Mouse (Mus musculus) heart, embryonic 12.5 days (tissue): ENCODE results near the gene Pigw. TPM values are rescaled to one million over a fixed set of nuclear protein-coding genes. Genes with fewer than 3 reads are reported as not detected.
"Not testable (repeated sequence)": the region's sequence is repeated elsewhere in the genome, so short reads cannot be mapped to it uniquely, and the experiment has no call there.

ENCODE experiments used
- ATAC-seq: fragments of 200-750 bp; cut with Nextera tagmentation; 2 replicates; pipeline ENCODE4 v1.8.0; 2017; ENCODE audit warnings: moderate TSS enrichment, moderate library complexity; ENCODE audit not compliant: insufficient number of reproducible peaks, low FRiP score
- H3K27ac ChIP-seq: fragments of 300-500 bp; sonication (generic); 2 replicates; pipeline ENCODE4 v1.5.1; 2016; ENCODE audit warnings: mild to moderate bottlenecking, moderate library complexity; ENCODE audit not compliant: poor library complexity, severe bottlenecking
- H3K27me3 ChIP-seq: fragments of 300-500 bp; sonication (generic); replicated peaks from 2 replicates; pipeline ENCODE4 v1.6.1; 2016; ENCODE audit warnings: mild to moderate bottlenecking, moderate library complexity
- H3K36me3 ChIP-seq: fragments of 300-500 bp; sonication (generic); 2 replicates; pipeline ENCODE4 v1.6.1; 2016; ENCODE audit warnings: mild to moderate bottlenecking, moderate library complexity
- H3K4me1 ChIP-seq: fragments of 300-500 bp; sonication (generic); replicated peaks from 2 replicates; pipeline ENCODE4 v1.6.1; 2016; ENCODE audit warnings: mild to moderate bottlenecking
- H3K4me2 ChIP-seq: fragments of 300-500 bp; sonication (generic); 2 replicates; pipeline ENCODE4 v1.6.1; 2016; ENCODE audit warnings: mild to moderate bottlenecking, moderate library complexity
- H3K4me3 ChIP-seq: fragments of 300-500 bp; sonication (generic); 2 replicates; pipeline ENCODE4 v1.5.1; 2016; ENCODE audit warnings: mild to moderate bottlenecking
- H3K9ac ChIP-seq: fragments of 300-500 bp; sonication (generic); 2 replicates; pipeline ENCODE4 v1.6.1; 2016; ENCODE audit warnings: mild to moderate bottlenecking, moderate library complexity
- H3K9me3 ChIP-seq: fragments of 300-500 bp; sonication (generic); replicated peaks from 2 replicates; pipeline ENCODE4 v1.6.1; 2016; ENCODE audit warnings: mild to moderate bottlenecking, moderate library complexity
- WGBS: fragments of 180-500 bp; shearing (Covaris S2); methylation state at CpG from one replicate; pipeline ENCODE4 v1.1.7; 2016; 5-methylcytosine and 5-hydroxymethylcytosine counted together
- polyA plus RNA-seq: library from polyadenylated mRNA; unstranded; fragments of >200 nt; fragmentation: Nextera tagmentation; extraction: Ambion mirVana; gene quantifications from 2 replicates; pipeline ENCODE4 v1.2.1, GENCODE M21; 2016

The Pigw gene
- polyA plus RNA-seq, 1 experiment from 2014 or later, result 3.4 TPM

DNA sequence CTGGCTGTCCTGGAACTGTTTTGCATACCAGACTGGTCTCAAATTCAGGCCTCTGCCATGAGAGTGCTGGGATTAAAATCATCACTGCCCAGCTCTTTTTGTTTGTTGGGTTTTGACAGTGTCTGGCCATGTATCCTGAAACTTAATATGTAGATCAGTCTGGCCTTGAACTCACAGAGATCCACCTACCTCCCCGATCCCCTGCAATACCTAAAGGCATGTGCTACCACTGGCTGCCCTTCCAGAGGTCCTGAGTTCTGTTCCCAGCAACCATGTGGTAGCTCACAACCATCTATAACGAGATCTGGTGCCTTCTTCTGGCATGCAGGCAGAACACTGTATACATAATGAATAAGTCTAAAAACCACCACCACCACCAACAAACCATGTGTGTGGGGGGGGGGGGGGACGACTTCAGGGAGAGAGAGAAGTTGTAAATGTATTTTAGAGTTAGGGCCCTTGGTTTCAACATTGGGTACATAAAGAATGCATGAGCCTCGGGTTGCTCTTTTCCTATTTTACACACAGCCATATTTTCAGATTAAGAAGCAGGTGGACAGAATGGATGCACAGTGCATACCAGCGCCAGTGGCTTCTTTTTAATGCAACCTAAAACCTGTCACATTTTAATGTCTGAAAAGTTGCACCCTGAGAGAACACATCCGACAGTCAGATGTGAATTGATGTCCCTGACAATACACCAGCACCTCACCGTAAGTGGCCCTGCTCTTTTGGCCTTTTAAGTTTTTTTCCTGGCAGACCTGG lies 896 bp downstream of the Pigw start:
- no peaks in the 10 kb centered on the region for H3K9me3 ChIP-seq
- peak overlapping the region; percentile 87 for H3K27ac ChIP-seq
- peak overlapping the region; percentile 82 for H3K4me3 ChIP-seq
- peaks cover 16% of the 10 kb centered on the region for H3K4me1 ChIP-seq
- ATAC-seq, result no peak
- H3K27me3 ChIP-seq, result no peaks in the 10 kb centered on the region
- H3K36me3 ChIP-seq, result peaks cover 31% of the 10 kb centered on the region
- peak overlapping the region; percentile 84 for H3K9ac ChIP-seq
- H3K4me2 ChIP-seq, result peak overlapping the region; percentile 94
- WGBS, result 21% methylated on average over 7 of the region's 7 CpGs

DNA sequence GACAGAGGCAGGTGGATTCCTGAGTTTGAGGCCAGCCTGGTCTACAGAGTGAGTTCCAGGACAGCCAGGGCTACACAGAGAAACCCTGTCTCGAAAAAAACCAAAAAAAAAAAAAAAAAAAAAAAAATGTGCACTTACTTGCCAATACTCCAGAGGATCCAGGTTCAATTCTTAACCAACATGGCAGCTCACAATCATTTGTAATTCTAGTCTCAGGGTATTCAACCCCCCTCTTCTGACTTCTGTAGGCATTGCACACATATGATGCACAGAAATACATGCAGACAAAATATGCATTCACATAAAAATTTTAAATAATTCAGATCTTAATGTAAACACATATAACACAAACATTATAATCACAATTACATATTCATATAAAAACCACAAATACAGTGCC lies 4.1 kb downstream of the Pigw start:
- ATAC-seq, H3K27me3 ChIP-seq, H3K4me1 ChIP-seq, H3K9me3 ChIP-seq, H3K27ac ChIP-seq, H3K4me2 ChIP-seq, H3K4me3 ChIP-seq, H3K9ac ChIP-seq: not testable (repeated sequence)
- WGBS, result 58% methylated on average over 1 of the region's 1 CpGs
- peaks cover 17% of the 10 kb centered on the region; the same call in 1 of the 2 replicates for H3K36me3 ChIP-seq

DNA sequence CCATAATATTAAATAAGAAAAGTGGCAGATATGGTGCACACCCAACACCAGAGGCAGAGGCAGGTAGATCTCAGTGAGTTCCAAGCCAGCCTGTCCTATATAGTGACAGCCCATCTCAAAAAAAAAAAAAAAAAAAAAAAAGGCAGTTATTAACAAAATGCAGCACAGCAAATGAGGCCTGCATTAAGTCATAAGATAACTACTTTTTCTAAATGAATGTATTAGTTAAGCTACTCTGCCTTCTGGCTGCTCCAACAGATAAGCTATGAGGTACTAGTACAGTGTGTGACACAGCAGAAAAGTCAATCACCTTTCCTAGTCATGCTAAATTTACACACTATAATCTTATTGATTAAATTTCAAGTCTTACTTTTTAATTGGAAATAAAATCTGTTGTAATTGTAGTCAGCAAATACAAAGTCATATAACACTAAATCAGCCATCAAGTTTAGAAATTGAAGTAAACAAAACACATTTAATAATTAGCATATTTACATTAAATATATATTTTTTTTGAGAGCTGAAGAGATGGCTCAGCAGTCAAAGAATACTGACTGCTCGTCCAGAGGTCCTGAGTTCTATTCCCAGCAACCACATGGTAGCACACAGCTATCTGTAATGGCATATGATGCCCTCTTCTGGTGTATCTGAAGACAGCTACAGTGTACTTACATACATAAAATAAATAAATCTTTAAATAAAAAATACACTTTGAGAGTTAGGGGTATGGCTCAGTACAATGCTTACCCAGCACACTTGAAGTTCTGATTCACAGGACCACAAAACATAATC lies 6.8 kb downstream of the Pigw start:
- Histone ChIP-seq H3K4me1 (no peaks in the 10 kb centered on the region), H3K36me3 (peaks cover 16% of the 10 kb centered on the region; the same call in 1 of the 2 replicates), H3K4me2 (no peak overlapping the region), H3K27ac (no peak overlapping the region), H3K4me3 (no peak overlapping the region), H3K9ac (no peak overlapping the region), H3K27me3 (no peaks in the 10 kb centered on the region), H3K9me3 (no peaks in the 10 kb centered on the region)
- 63% methylated on average over 1 of the region's 1 CpGs for WGBS
- no peak for ATAC-seq

DNA sequence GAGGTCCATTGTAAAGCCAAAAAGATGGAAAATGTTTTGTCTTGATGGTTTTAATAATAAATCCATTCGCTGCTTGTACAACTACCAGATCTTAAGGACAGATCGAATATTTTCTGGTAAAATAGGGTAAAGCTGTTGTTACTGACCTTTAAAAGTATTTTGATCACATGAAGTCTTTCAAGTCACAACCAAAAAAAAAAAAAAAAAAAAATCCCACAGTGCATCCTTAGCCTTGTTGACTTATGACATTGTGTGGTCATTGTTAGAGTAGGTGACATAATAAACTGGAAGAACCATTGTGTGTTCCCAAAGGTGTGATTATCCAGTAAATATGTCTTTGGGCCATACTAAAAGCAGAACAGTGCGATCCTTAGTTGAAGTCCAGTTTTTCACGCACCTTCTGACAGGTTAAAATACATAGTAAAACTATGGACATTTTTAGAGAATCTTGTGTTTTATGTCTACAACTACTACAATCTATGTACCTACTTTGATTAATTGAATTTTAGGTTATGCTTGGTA lies 8.5 kb downstream of the Pigw start:
- H3K36me3 ChIP-seq, result peaks cover 6% of the 10 kb centered on the region; the same call in 1 of the 2 replicates
- no peak for ATAC-seq
- H3K9me3 ChIP-seq, result no peaks in the 10 kb centered on the region
- peak overlapping the region; percentile 88 for H3K4me2 ChIP-seq
- peak overlapping the region; percentile 97 for H3K27ac ChIP-seq
- H3K27me3 ChIP-seq, result no peaks in the 10 kb centered on the region
- WGBS, result 72% methylated on average over 4 of the region's 4 CpGs
- peak overlapping the region; percentile 100 for H3K4me3 ChIP-seq
- peak overlapping the region; percentile 100 for H3K9ac ChIP-seq
- H3K4me1 ChIP-seq, result peaks cover 3% of the 10 kb centered on the region

- H3K4me2 ChIP-seq, result peak overlapping the region; percentile 88
- ATAC-seq, result peak; percentile 51
- peaks cover 3% of the 10 kb centered on the region for H3K4me1 ChIP-seq
- under 1% methylated on average over 10 of the region's 10 CpGs for WGBS
- H3K27ac ChIP-seq, result peak overlapping the region; percentile 97
- H3K4me3 ChIP-seq, result peak overlapping the region; percentile 100
- no peaks in the 10 kb centered on the region for H3K27me3 ChIP-seq
- peaks cover 3% of the 10 kb centered on the region; the same call in 1 of the 2 replicates for H3K36me3 ChIP-seq
- peak overlapping the region; percentile 100 for H3K9ac ChIP-seq
- H3K9me3 ChIP-seq, result no peaks in the 10 kb centered on the region
These were observed 9.0 kb downstream of the Pigw start for GRCm38 (mm10) chr11:84871046-84871445.

DNA sequence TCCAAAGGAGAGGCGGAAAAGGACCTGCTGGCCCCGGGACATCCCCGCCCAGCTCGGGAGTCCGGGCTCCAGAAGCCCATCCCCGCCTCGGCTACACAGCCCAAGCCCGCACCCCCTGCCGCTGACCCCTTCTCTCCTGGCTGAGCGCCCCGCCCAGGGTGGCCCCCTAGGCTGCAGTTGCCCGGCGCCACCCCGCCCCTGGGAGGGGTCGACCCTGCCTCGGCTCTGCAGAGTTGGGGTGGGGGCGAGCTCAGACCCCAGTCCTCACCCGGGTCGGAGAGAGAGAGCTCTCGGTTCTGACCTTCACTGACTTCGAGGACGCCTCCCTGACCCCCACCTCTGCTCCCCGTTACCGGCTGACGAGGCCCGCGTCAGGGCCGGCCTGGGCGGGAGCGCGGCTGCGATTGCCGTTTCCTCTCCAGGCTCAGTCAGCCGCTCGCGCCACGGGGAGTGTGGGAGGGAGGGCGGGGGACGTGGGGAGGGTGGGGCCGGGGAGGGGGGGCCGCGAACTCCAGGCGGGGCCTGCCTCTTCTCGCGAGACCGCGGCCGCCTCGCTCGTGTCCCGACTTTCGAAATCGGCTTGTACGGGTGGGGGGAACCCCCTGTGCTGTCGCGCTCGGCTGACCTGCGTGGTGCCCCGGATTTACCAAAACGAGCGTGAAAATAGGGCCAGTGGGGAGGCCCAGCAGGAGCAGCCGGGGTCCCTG lies 9.6 kb downstream of the Pigw start, which contains the start of gene Ggnbp2:
Gene Ggnbp2, minus strand, starts transcription at position 481 of the 707 bp plus-strand sequence.
- peak within 1 kb of the TSS; percentile 100 for H3K4me3 ChIP-seq
- no peaks in the 10 kb centered on the region for H3K27me3 ChIP-seq
- peak within 1 kb of the TSS; percentile 97 for H3K27ac ChIP-seq
- peak within 1 kb of the TSS; percentile 100 for H3K9ac ChIP-seq
- H3K36me3 ChIP-seq, result peaks cover 3% of the 10 kb centered on the region; the same call in 1 of the 2 replicates
- peak; percentile 90 for ATAC-seq
- no peaks in the 10 kb centered on the region for H3K9me3 ChIP-seq
- WGBS, result under 1% methylated on average over 51 of the region's 62 CpGs
- peak within 1 kb of the TSS; percentile 88 for H3K4me2 ChIP-seq
- H3K4me1 ChIP-seq, result peaks cover 5% of the 10 kb centered on the region

GRCm38 (mm10) chr11:84869537-84870232 lies 10.4 kb downstream of the Pigw start:
- Histone ChIP-seq H3K4me3 (peak overlapping the region; percentile 100), H3K4me2 (peak overlapping the region; percentile 88), H3K27ac (peak overlapping the region; percentile 97), H3K27me3 (no peaks in the 10 kb centered on the region), H3K9me3 (no peaks in the 10 kb centered on the region), H3K4me1 (peaks cover 9% of the 10 kb centered on the region), H3K36me3 (peaks cover 3% of the 10 kb centered on the region; the same call in 1 of the 2 replicates), H3K9ac (peak overlapping the region; percentile 100)
- under 1% methylated on average over 61 of the region's 61 CpGs for WGBS
- peak; percentile 81 for ATAC-seq

GRCm38 (mm10) chr11:84868786-84869259 lies 11.3 kb downstream of the Pigw start:
- 8% methylated on average over 7 of the region's 7 CpGs for WGBS
- no peak for ATAC-seq

DNA sequence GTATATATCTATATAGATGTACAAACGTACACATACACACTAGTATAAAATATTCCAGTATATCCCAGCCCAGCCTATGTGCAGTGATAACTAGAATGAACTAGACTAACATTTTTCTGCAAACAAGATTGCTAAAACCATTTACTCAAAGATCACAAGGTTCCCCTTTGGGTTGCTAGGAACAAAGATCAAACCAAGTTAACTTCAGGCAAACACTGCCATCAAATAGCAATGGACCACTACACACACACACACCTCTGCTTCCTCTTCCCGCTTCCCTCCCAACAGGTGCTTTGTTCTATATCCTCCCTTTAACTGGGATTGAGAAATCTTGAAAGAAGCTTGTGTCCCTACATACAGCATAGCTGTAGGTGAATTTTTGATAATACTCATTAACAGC lies 12.5 kb downstream of the Pigw start:
- Histone ChIP-seq H3K36me3 (peaks cover 5% of the 10 kb centered on the region), H3K4me3 (no peak overlapping the region), H3K27ac (no peak overlapping the region), H3K27me3 (no peaks in the 10 kb centered on the region), H3K4me1 (peaks cover 11% of the 10 kb centered on the region), H3K9ac (no peak overlapping the region), H3K4me2 (peak overlapping the region; percentile 40; the same call in 1 of the 2 replicates), H3K9me3 (no peaks in the 10 kb centered on the region)
- no peak for ATAC-seq
- WGBS, result 90% methylated on average over 2 of the region's 2 CpGs

More at GRCm38 (mm10) chr11:84868786-84869259, 11.3 kb downstream of the Pigw start:
- Histone ChIP-seq H3K4me1 (peaks cover 11% of the 10 kb centered on the region), H3K27ac (peak overlapping the region; percentile 97), H3K27me3 (no peaks in the 10 kb centered on the region), H3K4me2 (peak overlapping the region; percentile 88), H3K4me3 (peak overlapping the region; percentile 100), H3K9me3 (no peaks in the 10 kb centered on the region), H3K9ac (peak overlapping the region; percentile 100), H3K36me3 (peaks cover 1% of the 10 kb centered on the region; the same call in 1 of the 2 replicates)

- Histone ChIP-seq H3K4me3 (no peak overlapping the region), H3K27me3 (no peaks in the 10 kb centered on the region), H3K9ac (no peak overlapping the region), H3K27ac (no peak overlapping the region), H3K9me3 (no peaks in the 10 kb centered on the region), H3K4me1 (peaks cover 11% of the 10 kb centered on the region), H3K4me2 (no peak overlapping the region), H3K36me3 (peaks cover 18% of the 10 kb centered on the region)
- ATAC-seq, result no peak
- WGBS, result 58% methylated on average over 2 of the region's 2 CpGs
These were observed 14.8 kb downstream of the Pigw start for GRCm38 (mm10) chr11:84865268-84865667.
